Mouse (Mus musculus) myocyte (in vitro differentiated cells): Measurements from ENCODE around the gene Igfals.

Experiments used
- CEBPB ChIP-seq: IDR thresholded peaks from 2 replicates; pipeline ENCODE4 v1.6.1; 2011; ENCODE audit warnings: mild to moderate bottlenecking, moderate library complexity; ENCODE audit not compliant: poor library complexity, insufficient read depth, severe bottlenecking
- E2F4 ChIP-seq: IDR thresholded peaks from one replicate; pipeline ENCODE4 v1.6.1; 2011; ENCODE audit warnings: mild to moderate bottlenecking, control low read depth, moderate library complexity; ENCODE audit not compliant: insufficient read depth
- MAX ChIP-seq: IDR thresholded peaks from one replicate; pipeline ENCODE4 v1.6.1; 2011; ENCODE audit warnings: low read depth, mild to moderate bottlenecking, control low read depth
- MYOG ChIP-seq, 3 experiments: IDR thresholded peaks; one replicate each; pipeline ENCODE4 v1.6.1; 2011; ENCODE audit warnings: control low read depth in 2 of 3, low read depth in 2 of 3, mild to moderate bottlenecking in 2 of 3; ENCODE audit not compliant: insufficient read length in 2 of 3, control insufficient read depth in 1 of 3, insufficient read depth in 1 of 3
- POLR2A ChIP-seq: IDR thresholded peaks from one replicate; pipeline ENCODE4 v1.6.1; 2011; ENCODE audit warnings: low read depth, mild to moderate bottlenecking, control low read depth, moderate library complexity; ENCODE audit not compliant: insufficient read length
- POLR2AphosphoS2 ChIP-seq: IDR thresholded peaks from one replicate; pipeline ENCODE4 v1.6.1; 2011; ENCODE audit warnings: low read depth, control low read depth; ENCODE audit not compliant: insufficient read length

DNA sequence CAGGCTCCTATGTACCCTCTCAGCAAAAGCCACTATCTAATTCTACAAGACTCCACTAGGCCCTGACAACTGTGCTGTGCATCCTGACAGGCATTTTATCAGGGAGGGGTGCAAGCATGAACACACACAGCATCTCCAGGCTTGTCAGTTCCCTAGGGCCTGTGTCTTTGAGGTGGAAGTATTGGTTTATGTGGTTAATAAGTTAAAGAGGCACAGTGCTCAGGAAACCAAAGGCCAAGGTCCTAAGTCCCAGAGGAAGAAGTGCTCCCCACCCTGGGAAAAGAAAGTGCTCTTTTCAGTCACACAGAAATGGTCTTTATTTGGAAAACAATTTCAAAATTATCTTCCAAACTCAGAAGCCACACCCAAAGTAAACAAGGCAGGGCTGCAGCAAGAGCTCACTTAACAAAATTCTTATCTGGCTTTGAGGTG, 17.2 kb upstream of the Igfals start:
- TF ChIP-seq MAX (no peak), E2F4 (no peak), POLR2A (no peak), POLR2AphosphoS2 (no peak), MYOG (IDR thresholded peaks at IDR 0.05; ENCODE audit: control insufficient read depth in 1 of 3, insufficient read depth in 1 of 3, insufficient read length in 2 of 3, low read depth in 2 of 3) (no peak), CEBPB (no peak)
